Mouse (Mus musculus) MEL-GATA-1-ER (cell line): ENCODE measurements at regions not wholly inside any gene's neighbourhood (a gene's known extent, or its start where the extent isn't known, plus 50 kb on each side); places are given as distances from the start of the nearest gene placed in this dataset.
"Not testable (repeated sequence)": the region's sequence is repeated elsewhere in the genome, so short reads cannot be mapped to it uniquely, and the experiment has no call there.

ENCODE experiments used
- DNase-seq: peaks from one replicate; pipeline ENCODE4 v3.0.0-alpha.2; 2012; ENCODE audit warnings: low read depth; ENCODE audit errors: extremely low read depth

DNA sequence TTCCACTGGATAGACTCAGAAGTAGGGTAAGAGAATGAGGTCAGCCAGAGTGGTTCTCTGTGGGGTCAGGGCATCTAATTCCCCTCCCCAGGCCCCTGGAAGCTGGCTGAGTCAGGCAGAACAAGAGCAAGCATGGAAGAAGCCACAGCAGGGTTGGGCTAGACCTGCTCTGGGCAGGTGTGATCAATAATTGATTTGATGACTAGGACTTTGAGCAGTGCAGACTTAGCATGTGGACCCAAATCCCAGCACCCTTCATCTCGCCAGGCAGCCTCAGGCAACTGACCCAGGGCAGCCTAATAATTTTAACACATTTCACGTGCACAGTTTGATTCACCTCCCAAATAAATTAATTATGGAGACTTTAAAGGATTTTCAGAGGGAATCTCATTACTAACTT lies 67.2 kb downstream of the Qdpr start:
- DNase-seq, result no peak

DNA sequence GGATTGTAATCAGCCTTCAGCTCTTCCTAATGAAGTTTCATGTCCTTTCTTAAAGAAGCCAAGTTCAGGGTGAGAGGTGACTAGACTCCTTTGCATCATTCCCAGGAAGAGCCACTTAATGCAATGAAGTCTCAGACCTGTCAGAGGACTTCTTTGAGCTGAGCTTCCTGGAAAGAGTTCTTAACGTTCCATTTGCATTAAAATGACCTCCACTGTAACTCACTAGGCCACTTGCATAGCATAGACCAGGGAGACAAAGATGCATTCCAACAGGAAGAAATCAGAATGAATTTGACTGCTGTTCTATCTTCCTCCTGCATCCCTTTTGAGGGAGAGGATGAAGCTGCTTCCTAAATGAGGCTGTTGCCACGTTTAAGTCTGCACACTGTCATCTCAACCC lies 71.5 kb downstream of the Qdpr start:
- no peak for DNase-seq

DNA sequence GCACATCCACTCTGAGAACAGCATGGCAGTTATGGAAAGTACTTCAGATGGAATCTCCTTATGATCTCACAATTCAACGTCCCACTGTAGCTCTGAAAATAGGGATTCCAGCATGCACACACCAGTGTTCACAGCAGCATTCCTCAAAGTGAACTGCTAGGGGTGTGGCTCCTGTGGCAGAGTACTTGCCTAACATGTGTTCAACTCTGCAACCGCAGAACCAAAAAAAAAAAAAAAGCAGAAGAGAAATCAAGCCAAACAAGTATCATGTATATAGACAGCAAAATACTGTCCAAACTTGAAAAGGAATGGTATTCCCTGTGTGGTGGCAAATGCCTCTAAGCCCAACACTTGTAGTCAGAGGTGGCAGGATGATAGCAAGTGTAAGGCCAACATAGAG lies 77.0 kb downstream of the Qdpr start:
- no peak for DNase-seq

DNA sequence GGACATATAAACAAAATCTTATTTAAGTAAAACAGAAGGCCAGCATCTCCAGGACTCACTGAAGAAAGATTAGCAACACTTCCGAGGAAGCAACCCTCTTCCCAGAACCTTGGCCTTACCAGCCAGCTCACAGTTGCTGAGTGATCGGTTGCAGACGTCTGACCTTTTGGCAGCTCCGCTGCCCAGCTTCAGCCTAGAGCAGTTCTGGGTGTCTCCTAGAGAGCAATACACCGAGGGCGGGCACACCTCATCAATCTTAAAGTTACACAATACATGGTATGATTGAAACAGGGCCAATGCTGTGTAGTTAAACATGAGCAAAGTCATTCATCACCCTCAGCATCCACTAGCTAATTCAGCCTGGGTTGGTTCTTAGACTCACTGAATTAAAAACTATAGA lies 81.6 kb downstream of the Qdpr start:
- no peak for DNase-seq

DNA sequence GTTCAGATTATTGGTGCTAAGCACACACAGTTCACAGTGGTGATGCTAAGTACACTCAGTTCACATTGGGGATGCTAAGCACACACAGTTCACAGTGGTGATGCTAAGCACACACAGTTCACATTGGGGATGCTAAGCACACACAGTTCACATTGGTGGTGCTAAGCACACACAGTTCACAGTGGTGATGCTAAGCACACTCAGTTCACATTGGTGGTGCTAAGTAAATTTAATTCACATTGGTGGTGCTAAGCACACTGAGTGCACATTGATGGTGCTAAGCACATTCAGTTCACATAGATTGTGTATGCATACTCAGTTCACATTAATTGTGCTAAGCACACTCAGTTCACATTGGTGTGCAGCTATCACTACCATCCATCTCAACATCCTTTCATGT lies 89.8 kb downstream of the Qdpr start:
- DNase-seq, result no peak

DNA sequence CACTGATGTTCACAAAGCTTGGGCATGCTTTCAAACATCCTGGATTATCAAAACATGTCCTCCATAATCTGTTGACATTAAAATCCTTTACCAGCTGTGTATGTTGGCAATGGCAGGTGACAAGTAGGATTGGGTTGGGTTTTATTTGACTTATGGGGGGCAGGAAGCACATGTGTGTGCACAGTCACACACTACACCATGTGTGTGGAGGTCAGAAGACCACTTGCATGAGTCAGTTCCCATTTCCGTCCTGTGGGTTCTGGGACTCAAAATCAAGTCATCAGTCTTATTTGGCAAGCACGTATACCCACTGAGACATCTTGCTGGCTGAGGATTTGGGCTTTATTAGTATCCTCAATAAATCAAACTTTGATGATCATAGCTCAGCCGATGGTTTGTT lies 109.6 kb downstream of the Qdpr start:
- no peak for DNase-seq

DNA sequence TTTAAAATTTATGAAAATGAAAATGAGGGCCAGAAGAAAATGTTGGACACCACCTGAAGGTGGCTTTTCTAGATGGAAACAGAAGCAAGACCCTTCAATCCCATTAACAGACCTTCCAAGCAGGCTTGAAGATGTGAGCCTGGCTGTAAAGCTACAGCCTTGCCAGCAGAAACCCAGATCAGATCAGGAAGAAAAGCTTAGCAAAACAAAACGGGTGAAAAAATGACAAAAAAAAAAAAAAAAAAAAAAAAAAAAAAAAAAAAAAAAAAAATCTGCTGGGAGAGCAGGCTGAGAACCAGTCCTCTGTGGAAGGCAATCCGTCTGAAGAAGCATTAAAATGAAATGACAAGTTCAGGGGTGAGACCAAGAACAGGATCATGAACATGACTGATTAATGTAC lies 113.2 kb downstream of the Qdpr start:
- DNase-seq, result no peak

DNA sequence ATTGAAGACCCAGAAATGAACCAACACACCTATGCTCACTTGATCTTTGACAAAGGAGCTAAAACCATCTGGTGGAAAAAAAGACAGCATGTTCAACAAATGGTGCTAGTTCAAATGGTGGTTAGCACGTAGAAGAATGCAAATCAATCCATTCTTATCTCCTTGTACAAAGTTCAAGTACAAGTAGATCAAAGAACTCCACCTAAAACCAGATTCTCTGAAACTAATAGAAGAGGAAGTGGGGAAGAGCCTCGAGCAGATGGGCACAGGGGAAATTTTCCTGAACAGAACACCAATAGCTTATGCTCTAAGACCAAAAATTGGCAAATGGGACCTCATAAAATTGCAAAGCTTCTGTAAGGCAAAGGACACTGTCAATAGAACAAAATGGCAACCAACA lies 125.6 kb downstream of the Qdpr start:
- not testable (repeated sequence) for DNase-seq

DNA sequence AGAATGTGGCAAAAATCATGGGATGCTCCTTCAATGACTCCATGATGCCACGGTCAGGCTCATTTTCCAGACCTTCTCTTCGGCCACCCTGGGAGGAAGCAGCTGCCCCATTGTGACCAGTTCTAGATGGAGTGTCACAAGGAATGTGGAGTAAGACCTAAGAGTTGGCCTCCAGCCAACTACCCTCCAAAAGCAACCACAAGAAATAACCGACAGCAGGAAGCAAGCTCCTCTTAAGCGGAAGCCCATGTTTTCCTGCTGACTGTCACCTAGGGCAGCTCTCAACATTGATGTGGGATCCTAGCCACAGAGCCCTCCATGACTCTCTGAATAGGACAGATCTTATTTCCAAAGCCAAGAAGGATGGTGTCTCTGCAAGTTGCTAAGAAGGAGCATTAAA lies 126.5 kb downstream of the Qdpr start:
- DNase-seq, result no peak

DNA sequence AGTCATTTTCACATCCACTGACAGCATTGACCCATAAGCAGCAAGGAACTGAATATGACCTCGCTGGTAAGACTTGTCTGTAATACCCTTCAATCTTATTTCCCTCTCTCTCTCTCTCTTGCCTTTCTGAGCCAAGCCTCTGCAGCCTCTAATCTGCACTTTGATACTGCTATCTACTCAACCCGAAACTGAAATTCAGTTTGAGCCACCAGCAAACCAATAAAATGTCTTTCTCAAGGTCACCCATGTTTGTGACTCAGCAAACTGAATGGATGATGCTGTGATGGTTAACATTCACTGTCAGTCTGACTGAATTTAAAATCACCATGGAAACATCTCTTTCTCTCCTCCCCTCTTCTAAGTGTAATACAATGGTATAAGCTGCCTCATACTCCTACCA lies 132.0 kb downstream of the Qdpr start:
- no peak for DNase-seq

DNA sequence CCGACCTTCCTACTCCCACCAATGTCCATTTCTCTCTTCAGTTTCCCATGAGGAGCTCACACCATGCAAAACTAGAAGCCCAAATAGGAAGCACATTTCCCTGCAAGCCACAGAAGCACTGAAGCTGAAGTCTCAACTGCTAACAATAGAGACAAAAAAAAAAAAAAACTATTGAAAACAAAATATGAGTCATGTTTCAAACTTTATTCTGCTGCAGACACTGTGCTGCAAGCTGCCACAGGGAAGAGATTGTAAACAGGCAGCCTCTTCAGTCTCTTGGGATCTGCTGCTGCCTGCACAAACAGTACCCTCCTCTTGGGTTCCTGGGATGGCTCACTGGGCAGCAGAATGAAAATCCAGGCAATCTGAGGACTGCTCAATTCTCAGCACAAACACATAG lies 148.9 kb downstream of the Qdpr start:
- DNase-seq, result no peak

DNA sequence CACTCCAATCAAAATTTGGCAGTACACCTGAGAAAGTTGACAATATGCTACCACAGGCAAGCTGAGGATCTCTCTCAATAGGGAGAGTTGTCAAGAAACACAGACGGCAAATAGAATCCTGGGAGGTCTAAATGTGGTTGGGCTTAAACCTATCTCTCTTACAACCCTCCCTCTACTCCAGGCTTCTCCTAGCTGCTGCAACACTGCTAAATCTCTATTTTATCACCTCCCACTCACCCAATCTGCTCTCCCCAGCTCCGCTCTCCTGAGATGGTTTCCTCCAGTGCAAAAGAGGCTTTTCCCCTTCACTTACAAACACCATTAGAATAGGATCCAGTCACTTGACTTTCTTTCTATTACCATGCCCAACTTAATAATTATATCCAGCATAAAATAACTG lies 151.2 kb downstream of the Qdpr start:
- no peak for DNase-seq

DNA sequence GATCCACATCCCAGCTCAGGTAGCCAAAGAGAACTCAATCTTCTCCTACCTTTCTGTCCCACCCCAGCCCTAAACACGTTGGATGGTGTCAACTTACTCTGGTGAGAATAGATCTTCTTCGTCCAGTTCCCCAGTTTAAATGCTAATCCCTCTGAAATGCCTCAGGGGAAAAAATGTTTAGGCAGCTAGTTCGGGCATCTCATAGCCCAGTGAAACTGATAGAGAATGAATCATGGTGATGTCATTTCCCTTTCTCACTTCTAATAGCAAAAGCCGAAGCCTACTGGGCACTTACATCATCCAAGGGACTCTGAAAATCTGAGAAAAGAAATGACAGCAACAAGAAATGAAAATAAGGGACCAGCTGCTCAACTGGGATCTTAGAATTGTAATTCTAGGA lies 154.9 kb downstream of the Qdpr start:
- no peak for DNase-seq

DNA sequence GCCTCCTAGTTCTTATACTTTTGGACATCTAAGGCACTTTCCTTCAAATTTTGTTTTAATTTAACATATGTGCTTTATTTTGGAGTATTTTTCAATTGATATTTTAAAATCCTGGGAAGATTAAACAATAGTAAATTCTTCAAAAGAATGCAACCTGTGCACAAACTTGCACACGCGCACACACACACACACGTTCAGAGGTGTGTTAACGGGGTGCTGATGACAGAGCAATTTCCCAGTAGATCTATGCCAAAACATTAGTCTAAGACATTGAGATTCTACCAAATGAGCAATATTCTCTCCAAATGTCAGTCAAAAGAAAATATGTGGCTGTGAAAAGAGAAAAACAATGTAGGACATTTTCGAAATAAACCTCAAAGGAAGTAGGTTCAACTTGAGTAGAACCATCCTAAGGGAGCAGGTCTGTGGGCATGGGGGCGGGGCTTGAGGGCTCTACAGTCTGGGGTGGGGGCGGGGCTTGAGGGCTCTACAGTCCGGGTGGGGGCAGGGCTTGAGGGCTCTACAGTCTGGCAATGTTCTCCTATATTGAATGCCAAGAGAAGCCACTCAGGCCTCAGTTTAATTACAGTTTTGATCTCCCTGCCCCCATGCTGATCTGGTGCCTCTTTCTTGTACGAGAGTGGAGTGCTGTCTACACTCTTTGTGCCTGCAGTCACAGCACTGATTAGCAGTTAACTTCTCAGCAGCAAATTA lies 157.0 kb downstream of the Qdpr start:
- peak; percentile 56 for DNase-seq

DNA sequence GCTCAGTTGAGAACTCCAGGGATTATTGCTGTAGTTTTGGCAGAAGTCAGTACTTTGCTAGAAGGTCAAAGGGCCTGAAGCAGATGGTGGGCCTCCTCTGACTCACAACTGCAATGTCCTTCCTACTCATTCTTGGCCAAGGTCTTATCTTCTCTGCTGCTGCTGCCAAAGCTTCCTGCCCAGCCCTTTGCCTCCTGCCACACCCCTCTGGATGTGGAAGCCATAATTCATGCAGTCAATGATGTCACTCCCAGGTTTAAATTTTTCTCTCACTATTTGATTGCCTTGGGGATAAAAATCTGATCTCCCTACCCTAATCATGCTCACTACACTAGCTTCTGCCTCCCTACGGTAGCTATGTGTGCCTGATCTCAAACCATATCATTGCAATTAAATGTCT lies 157.7 kb downstream of the Qdpr start:
- peak; percentile 93 for DNase-seq

DNA sequence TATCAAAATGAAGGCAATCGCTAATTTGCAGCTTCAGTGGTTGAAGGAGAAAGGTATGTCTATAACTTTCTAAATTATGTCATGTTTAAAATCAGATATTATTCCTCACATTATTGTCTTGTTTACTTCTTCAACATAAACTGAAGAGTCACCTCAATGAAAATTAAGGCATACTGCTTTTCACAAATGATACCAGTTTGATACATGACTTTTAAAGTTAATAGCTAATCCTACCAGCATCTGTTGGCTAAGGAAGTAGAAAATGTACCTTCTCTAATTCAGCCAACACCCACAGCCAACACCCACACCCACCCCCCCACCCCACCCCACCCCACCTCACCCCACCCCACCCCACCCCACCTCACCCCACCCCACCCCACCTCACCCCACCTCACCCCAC lies 158.3 kb downstream of the Qdpr start:
- no peak for DNase-seq

DNA sequence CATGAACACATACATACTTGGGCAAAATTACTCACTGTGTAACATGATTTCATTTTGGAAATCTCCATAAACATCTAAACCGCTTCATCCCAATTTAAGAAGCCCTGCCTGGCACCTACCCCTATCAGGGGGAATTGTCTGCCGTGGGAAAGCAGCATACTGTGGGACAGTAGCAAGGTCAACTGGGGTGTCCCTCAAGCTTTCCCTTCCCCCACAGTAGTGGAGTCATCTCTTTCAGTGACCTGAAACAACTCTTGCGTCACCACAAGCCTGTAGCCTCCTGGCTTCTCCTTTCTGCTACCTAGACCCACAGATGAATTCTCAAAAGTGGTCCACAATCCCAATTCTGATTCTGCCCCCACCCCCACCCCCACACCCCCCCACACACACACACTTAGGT lies 158.8 kb downstream of the Qdpr start:
- DNase-seq, result no peak

DNA sequence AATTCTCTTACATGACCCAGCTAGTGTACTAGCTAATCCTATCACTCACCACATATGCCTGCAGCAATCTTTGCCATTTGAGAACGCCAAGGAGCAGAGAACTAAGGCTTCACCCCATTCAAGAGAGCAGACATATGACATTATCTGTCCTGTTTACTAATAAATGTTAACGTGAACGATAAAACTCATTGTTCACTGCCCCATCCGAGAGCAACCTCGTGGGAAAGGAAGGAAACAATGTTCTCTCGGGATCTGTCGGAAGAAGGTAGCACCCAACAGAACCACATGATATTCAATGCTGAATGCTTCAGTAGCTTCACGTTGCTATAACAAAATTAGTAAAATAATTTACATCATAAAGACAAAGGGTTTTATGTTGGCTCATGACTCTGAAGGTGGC lies 163.6 kb downstream of the Qdpr start:
- DNase-seq, result no peak

DNA sequence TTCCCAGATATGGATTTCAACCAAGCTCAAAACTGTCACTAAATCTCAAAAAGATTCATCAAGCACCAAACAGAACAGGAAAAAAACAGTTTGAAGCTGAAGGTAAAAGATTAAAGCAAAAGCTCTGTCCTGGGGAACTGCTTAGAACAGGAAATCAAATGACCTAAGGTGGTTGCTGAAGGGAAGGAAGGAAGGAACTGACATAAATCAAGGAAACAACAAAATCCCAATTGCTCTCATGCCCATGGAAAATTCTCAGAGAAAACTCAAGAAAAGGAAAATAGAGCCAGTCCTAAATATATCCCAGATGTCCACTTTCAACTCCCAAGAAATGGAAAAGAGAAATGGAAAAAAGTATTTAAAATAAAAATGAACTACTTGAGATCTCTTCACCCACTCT lies 165.4 kb downstream of the Qdpr start:
- DNase-seq, result no peak

DNA sequence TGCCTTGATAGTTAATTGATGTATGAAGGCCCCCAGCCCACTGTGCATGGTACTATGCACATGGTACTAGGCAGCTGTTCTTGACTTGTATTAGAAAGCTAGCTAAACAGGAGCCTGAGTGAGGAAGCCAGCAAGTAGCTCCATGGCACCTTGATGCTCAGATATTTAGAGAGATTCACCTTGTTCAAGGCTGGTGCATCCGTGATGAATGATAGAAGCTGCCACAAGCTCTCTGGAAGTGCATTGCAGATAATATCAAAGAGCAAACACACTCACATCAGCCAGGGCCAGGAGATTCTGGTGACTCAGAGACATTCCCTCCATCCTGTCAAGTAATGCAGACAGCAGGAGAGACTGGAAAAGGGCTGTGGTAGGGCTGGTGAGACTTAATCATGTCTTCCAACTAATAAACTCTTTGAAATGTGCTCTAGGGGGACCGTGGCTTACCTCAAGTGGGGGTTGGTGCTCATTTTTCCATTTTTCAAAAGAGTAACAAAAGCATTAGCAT lies 166.1 kb downstream of the Qdpr start:
- no peak for DNase-seq

DNA sequence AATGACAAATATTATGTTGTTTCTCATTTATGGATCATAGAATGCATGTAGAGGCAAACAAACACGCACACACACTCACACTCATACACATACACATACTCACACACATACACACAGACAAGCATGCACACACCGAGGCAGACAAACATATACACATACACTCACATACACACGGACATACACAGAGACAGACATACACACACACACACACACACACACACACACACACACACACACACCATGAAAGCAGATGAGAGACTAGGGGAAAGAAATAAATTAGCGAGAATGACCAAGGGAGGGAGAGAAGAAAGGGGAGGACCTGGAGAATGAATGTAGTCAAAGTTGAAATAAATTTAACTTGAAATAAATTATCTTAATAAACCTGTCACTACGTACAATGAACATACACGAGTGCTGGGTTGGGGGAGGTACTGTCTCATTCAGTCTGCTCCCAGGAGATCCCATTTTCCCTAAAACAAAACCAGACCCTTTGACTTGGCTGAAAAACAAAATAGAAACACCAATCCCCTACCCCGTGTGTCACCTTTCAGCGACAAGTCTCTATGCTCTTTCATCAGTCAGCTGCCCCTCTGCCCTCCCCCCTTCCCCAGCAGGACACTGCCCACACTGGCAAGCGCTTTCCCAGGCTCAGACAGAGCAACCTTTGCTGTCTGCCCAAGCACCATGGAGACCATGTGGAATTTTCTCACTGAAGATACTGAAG lies 167.7 kb downstream of the Qdpr start:
- DNase-seq, result no peak

DNA sequence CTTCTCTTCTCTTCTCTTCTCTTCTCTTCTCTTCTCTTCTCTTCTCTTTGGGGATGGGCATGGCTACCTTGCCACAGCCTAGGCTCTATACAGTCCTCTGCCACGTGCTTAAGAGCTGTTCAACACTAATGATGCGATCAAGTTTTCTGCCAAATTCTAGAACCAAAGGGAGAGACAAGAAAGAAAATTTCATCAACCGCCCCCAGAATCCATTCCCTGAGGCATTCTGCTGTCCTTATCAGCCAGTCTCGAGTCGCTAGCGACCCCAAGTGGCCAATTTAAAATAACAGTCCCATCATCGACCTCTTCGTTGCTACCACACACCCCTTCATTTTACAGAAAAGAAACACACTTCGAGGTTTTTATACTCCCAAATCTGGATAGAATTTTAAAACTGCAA lies 171.5 kb downstream of the Qdpr start:
- peak; percentile 53 for DNase-seq

DNA sequence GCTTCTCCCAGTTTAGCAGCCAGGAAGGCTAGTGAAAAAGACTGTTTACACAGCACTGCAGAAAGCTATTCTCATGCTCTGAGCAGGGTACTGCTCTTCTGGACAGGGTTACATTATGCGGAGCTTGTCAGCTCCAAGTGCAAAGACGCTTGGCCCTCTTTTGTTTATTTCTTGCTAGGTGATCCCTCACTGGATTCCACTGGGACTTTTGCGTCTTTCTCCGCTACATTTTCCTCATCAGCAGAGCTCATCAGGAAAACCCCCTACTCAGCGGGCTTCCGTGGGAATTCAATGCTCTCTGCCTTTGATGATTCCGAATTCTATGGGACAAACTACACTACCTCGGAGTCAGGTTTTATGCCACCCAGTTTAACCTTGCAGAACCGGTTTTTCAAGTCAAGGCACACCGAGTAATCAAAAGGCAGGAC lies 172.0 kb downstream of the Qdpr start:
- DNase-seq, result no peak
